Mouse (Mus musculus): ENCODE results near the gene Clrn2. TPM values are rescaled to one million over a fixed set of nuclear protein-coding genes. Genes with fewer than 3 reads are reported as not detected.

Clrn2 gene
- polyA plus RNA-seq, 1 experiment from 2014 or later: not detected

DNA sequence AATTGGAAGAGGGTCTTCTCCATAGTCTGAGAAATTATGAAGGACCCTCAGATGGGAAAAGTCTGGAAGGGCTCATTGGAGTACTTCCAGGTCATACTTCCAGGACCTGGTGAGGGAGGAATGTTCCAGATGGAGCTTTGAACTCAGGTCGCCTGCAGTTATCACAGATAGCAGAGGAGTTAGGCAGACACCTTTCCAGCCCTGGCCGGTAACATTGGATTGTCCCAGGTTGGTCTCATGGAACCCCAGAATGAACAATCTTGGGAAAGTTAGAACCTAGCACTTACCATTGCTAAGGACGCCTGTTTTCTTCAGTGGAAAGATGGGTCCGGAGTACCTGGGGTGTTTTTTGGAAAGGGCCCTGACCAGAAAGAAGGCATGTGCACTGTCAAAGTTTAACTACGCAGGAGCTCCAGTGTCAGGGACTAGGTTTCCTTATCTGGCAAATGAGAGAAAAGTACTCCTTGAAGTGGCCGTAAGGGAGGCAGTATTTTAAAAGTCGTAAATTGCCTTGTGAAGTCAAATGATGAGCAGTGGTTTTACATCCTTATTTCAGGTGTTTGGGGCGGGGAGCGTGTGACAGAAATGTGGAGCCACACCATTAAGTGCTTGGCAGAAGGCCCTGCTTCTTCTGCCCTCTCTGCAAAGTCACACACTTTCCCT is 40.7 kb downstream of the Clrn2 start:
- Histone ChIP-seq H3K9me3 (replicated peaks; ENCODE audit: control insufficient read depth, low read length) (no peaks in the 10 kb centered on the region), H3K36me3 (ENCODE audit: control insufficient read depth, insufficient read depth, low read length) (peaks cover 6% of the 10 kb centered on the region; the same call in 1 of the 2 replicates), H3K4me1 (ENCODE audit: control insufficient read depth, insufficient read depth, low read length) (peaks cover 2% of the 10 kb centered on the region; the same call in 1 of the 2 replicates), H3K27me3 (replicated peaks; ENCODE audit: control insufficient read depth, insufficient read depth, low read length) (no peaks in the 10 kb centered on the region), H3K4me2 (ENCODE audit: low read length) (peak overlapping the region; percentile 73), H3K27ac (ENCODE audit: low read depth, low read length) (no peak overlapping the region), H3K4me3 (ENCODE audit: low read depth, low read length) (peak overlapping the region; percentile 64), H3K9ac (ENCODE audit: low read length) (peak overlapping the region; percentile 74; the same call in 1 of the 2 replicates)
- 59% methylated on average over 9 of the region's 9 CpGs for WGBS
- DNase-seq (ENCODE audit: low spot score) (no peak), ATAC-seq (no peak)

DNA sequence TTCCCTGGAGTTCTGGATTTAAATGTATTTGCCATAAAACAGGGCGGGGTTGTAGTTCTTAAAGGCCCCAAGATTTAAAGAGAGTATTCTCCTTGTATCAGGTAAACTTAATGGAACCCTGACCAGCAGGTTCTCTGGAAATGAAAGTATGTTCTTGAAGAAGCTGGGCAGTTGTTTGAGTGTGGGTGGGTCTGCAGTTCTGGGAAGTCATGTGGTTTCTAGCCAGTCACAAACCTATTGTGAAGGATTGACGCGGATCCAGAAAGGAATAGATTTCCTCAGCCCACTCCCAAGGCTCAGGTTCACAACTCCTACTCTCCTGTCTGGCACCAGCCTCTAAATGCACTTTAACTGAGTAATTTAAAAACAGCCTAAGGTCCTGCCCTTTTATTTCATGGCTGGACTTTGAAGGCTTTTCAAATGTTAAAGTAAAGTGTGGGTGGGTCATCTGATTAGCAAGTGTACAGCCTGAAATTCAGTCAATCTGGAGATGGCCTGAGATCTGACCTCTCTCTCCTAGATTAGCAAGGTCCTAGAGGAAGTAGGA is 42.0 kb downstream of the Clrn2 start:
- H3K4me2 ChIP-seq (ENCODE audit: low read length): no peak overlapping the region
- DNase-seq (ENCODE audit: low spot score) (no peak), ATAC-seq (no peak)
- peaks cover 10% of the 10 kb centered on the region; the same call in 1 of the 2 replicates for H3K36me3 ChIP-seq (ENCODE audit: control insufficient read depth, insufficient read depth, low read length)
- H3K27me3 ChIP-seq (replicated peaks; ENCODE audit: control insufficient read depth, insufficient read depth, low read length): no peaks in the 10 kb centered on the region
- peaks cover 2% of the 10 kb centered on the region; the same call in 1 of the 2 replicates for H3K4me1 ChIP-seq (ENCODE audit: control insufficient read depth, insufficient read depth, low read length)
- H3K4me3 ChIP-seq (ENCODE audit: low read depth, low read length): no peak overlapping the region
- H3K9me3 ChIP-seq (replicated peaks; ENCODE audit: control insufficient read depth, low read length): no peaks in the 10 kb centered on the region
- no peak overlapping the region for H3K9ac ChIP-seq (ENCODE audit: low read length)
- WGBS: 82% methylated on average over 3 of the region's 3 CpGs
- no peak overlapping the region for H3K27ac ChIP-seq (ENCODE audit: low read depth, low read length)

DNA sequence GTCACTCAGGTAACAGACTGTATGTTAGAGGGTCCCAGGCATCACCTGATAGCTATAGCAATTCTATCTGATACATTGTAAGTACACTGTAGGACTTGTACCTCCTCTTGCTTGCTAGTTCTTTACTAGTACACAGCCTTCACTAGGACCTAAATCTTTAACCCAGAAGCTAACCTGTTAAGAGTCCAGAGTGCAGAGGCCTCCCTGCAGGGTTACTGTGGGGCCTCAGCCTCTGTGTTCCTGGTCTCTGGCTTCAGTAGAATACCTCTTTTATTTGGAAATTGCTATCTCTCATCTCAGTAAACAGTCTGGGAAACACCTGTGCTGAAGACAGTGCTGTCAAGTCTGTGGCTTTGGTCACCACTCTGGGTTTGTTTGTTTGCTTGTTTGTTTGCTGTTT is 42.5 kb downstream of the Clrn2 start:
- Histone ChIP-seq H3K36me3 (ENCODE audit: control insufficient read depth, insufficient read depth, low read length) (peaks cover 10% of the 10 kb centered on the region; the same call in 1 of the 2 replicates), H3K9me3 (replicated peaks; ENCODE audit: control insufficient read depth, low read length) (no peaks in the 10 kb centered on the region), H3K27me3 (replicated peaks; ENCODE audit: control insufficient read depth, insufficient read depth, low read length) (no peaks in the 10 kb centered on the region), H3K4me1 (ENCODE audit: control insufficient read depth, insufficient read depth, low read length) (peaks cover 2% of the 10 kb centered on the region; the same call in 1 of the 2 replicates), H3K4me2 (ENCODE audit: low read length) (no peak overlapping the region), H3K27ac (ENCODE audit: low read depth, low read length) (no peak overlapping the region), H3K9ac (ENCODE audit: low read length) (no peak overlapping the region), H3K4me3 (ENCODE audit: low read depth, low read length) (no peak overlapping the region)
- ATAC-seq (no peak), DNase-seq (ENCODE audit: low spot score) (no peak)

DNA sequence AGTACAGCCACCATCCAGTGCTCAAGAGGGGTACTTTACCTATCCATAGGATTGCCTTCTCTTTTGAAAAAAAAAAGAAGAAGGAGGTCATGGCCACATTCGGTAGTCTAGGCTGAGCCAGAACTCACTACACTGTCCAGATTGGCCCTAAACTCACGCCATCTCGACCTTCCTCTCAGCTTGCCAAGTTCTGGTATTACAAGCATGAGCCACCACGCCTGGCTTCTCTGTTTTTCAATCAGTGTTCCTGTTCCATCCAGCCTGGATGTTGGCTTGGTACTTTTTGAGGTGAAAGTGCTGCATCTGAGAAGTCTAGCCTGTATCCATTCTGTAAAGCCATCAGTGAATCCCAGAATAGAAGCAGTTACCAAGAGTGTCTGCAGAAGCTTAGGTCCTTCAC is 42.9 kb downstream of the Clrn2 start:
- H3K9me3 ChIP-seq (replicated peaks; ENCODE audit: control insufficient read depth, low read length): no peaks in the 10 kb centered on the region
- WGBS: 92% methylated on average over 4 of the region's 4 CpGs
- ATAC-seq: no peak
- H3K4me1 ChIP-seq (ENCODE audit: control insufficient read depth, insufficient read depth, low read length): peaks cover 2% of the 10 kb centered on the region; the same call in 1 of the 2 replicates
- no peak overlapping the region for H3K9ac ChIP-seq (ENCODE audit: low read length)
- no peak overlapping the region for H3K27ac ChIP-seq (ENCODE audit: low read depth, low read length)
- H3K4me2 ChIP-seq (ENCODE audit: low read length): no peak overlapping the region
- no peak overlapping the region for H3K4me3 ChIP-seq (ENCODE audit: low read depth, low read length)
- no peaks in the 10 kb centered on the region for H3K27me3 ChIP-seq (replicated peaks; ENCODE audit: control insufficient read depth, insufficient read depth, low read length)
- no peak for DNase-seq (ENCODE audit: low spot score)
- H3K36me3 ChIP-seq (ENCODE audit: control insufficient read depth, insufficient read depth, low read length): peaks cover 10% of the 10 kb centered on the region; the same call in 1 of the 2 replicates

DNA sequence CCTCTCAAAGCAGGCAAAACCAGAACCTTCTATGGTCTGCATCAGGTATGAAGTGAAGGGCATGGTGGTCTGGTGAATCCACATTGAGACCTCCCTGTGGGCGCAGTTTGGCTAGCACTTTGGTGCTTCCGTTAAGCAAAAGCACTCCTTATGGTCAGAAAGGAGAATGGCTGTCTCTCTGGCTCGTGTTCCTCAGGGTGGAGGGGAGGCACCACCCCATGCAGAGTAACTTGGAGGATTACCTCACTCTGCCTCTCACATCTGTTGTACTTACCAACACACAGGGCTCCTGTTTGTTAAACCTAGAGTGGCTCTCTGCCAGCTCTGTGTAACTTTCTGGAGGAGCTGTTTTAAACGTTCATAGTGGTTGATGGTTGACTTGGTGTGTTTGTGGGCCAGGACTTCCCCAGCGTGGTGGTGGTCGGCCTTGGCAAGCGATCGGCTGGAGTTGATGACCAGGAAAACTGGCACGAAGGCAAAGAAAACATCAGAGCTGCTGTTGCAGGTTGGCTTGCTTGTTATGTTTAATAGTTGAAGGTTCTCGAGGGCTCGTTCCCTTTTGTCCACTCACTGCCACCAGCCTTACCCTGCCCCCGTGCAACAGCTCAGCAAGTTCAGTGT is 43.5 kb downstream of the Clrn2 start:
- Histone ChIP-seq H3K27ac (ENCODE audit: low read depth, low read length) (no peak overlapping the region), H3K9ac (ENCODE audit: low read length) (no peak overlapping the region), H3K27me3 (replicated peaks; ENCODE audit: control insufficient read depth, insufficient read depth, low read length) (no peaks in the 10 kb centered on the region), H3K4me3 (ENCODE audit: low read depth, low read length) (no peak overlapping the region), H3K4me2 (ENCODE audit: low read length) (no peak overlapping the region), H3K36me3 (ENCODE audit: control insufficient read depth, insufficient read depth, low read length) (peaks cover 13% of the 10 kb centered on the region; the same call in 1 of the 2 replicates), H3K9me3 (replicated peaks; ENCODE audit: control insufficient read depth, low read length) (no peaks in the 10 kb centered on the region), H3K4me1 (ENCODE audit: control insufficient read depth, insufficient read depth, low read length) (peaks cover 2% of the 10 kb centered on the region; the same call in 1 of the 2 replicates)
- no peak for DNase-seq (ENCODE audit: low spot score)
- 82% methylated on average over 12 of the region's 12 CpGs for WGBS
- ATAC-seq: no peak

DNA sequence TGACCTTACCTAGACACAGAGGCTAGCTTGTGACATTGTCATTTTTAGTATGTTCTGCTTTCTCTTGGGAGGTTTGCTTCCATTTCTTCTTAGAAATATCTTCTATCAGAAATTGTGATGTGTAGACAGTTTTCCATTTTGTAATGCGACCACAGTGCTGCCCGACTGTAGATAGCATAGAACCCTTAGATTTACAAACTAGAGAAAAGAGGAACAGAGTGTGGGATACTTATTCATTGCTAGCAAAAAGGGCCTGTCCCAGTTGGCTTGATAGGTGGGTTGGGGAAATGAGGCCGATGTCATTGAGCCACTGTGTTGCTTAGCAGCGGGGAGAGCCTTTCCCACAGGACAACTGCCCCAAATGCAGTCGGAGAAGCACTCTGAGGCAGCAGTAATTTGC is 44.0 kb downstream of the Clrn2 start:
- Histone ChIP-seq H3K27me3 (replicated peaks; ENCODE audit: control insufficient read depth, insufficient read depth, low read length) (no peaks in the 10 kb centered on the region), H3K4me2 (ENCODE audit: low read length) (no peak overlapping the region), H3K4me1 (ENCODE audit: control insufficient read depth, insufficient read depth, low read length) (peaks cover 2% of the 10 kb centered on the region; the same call in 1 of the 2 replicates), H3K27ac (ENCODE audit: low read depth, low read length) (no peak overlapping the region), H3K9ac (ENCODE audit: low read length) (no peak overlapping the region), H3K9me3 (replicated peaks; ENCODE audit: control insufficient read depth, low read length) (no peaks in the 10 kb centered on the region), H3K4me3 (ENCODE audit: low read depth, low read length) (no peak overlapping the region), H3K36me3 (ENCODE audit: control insufficient read depth, insufficient read depth, low read length) (peaks cover 15% of the 10 kb centered on the region; the same call in 1 of the 2 replicates)
- 88% methylated on average over 5 of the region's 5 CpGs for WGBS
- no peak for DNase-seq (ENCODE audit: low spot score)
- ATAC-seq: no peak

DNA sequence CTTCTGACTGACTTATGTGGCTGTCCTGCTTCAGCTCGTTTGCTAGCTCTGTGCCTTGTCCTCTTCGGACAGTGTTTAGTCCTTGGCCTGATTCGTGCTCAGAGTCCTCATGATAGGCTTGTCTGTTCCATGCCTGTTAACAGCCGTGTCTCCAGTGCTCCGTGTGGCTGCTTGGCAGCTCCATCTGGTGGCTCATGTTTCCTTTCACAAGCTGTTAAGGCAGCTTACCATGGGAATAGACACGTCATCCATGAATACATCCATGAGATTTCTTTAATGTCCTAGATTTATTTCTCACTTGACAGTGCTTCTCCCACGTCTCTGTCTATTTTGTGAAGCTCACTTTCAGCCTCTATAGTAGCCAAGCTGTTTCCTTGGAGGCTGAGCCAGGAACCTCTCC is 56.5 kb downstream of the Clrn2 start:
- Histone ChIP-seq H3K9ac (ENCODE audit: low read length) (no peak overlapping the region), H3K4me1 (ENCODE audit: control insufficient read depth, insufficient read depth, low read length) (no peaks in the 10 kb centered on the region), H3K27me3 (replicated peaks; ENCODE audit: control insufficient read depth, insufficient read depth, low read length) (no peaks in the 10 kb centered on the region), H3K4me2 (ENCODE audit: low read length) (no peak overlapping the region), H3K4me3 (ENCODE audit: low read depth, low read length) (no peak overlapping the region), H3K27ac (ENCODE audit: low read depth, low read length) (no peak overlapping the region), H3K36me3 (ENCODE audit: control insufficient read depth, insufficient read depth, low read length) (peaks cover 62% of the 10 kb centered on the region), H3K9me3 (replicated peaks; ENCODE audit: control insufficient read depth, low read length) (no peaks in the 10 kb centered on the region)
- DNase-seq (ENCODE audit: low spot score) (no peak), ATAC-seq (no peak)
- WGBS: 89% methylated on average over 7 of the region's 7 CpGs

DNA sequence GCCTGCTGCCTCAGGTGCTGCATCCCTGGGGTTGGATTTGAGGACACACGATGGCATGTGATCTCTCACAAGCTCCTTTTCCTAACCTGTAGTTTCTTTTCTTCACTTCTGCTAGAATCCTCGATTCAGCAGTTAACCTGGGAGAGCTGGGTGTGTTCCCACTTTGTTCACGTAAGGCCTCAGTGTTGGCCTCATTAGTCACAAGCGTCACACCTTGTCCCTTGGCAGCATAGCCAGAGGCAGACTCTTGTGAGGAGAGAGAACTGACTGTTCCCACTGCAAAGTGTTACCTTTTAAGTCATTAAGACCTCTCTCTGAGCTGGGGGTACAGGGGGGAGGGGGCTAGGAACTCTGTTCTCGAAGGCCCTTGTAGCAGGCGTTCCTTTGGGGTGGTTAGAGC is 59.4 kb downstream of the Clrn2 start:
- Histone ChIP-seq H3K4me1 (ENCODE audit: control insufficient read depth, insufficient read depth, low read length) (no peaks in the 10 kb centered on the region), H3K9me3 (replicated peaks; ENCODE audit: control insufficient read depth, low read length) (no peaks in the 10 kb centered on the region), H3K9ac (ENCODE audit: low read length) (no peak overlapping the region), H3K36me3 (ENCODE audit: control insufficient read depth, insufficient read depth, low read length) (peaks cover 36% of the 10 kb centered on the region), H3K27me3 (replicated peaks; ENCODE audit: control insufficient read depth, insufficient read depth, low read length) (no peaks in the 10 kb centered on the region), H3K4me3 (ENCODE audit: low read depth, low read length) (no peak overlapping the region), H3K27ac (ENCODE audit: low read depth, low read length) (no peak overlapping the region), H3K4me2 (ENCODE audit: low read length) (no peak overlapping the region)
- 91% methylated on average over 6 of the region's 6 CpGs for WGBS
- DNase-seq (ENCODE audit: low spot score) (no peak), ATAC-seq (no peak)

DNA sequence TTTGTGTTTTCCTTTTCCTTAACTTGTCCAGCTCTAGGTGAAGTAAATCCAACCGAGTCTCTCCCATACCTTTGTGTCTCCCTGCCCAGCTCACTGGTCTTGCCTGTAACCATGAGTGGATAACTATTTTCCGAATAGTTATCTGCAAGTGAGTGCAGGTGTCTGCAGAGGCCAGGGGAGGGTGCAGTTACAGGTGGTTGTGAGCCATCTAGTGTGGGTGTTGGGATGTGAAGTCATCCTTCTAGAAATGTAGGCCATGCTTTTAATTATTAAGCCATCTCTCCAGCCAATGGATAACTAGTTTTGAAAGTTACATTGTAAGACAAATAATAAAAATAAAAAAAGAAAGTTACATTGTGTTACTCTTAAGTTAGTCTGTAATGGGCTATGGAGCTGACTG is 60.0 kb downstream of the Clrn2 start:
- Histone ChIP-seq H3K36me3 (ENCODE audit: control insufficient read depth, insufficient read depth, low read length) (peaks cover 31% of the 10 kb centered on the region), H3K27ac (ENCODE audit: low read depth, low read length) (no peak overlapping the region), H3K9me3 (replicated peaks; ENCODE audit: control insufficient read depth, low read length) (no peaks in the 10 kb centered on the region), H3K4me2 (ENCODE audit: low read length) (no peak overlapping the region), H3K27me3 (replicated peaks; ENCODE audit: control insufficient read depth, insufficient read depth, low read length) (no peaks in the 10 kb centered on the region), H3K4me1 (ENCODE audit: control insufficient read depth, insufficient read depth, low read length) (no peaks in the 10 kb centered on the region), H3K4me3 (ENCODE audit: low read depth, low read length) (no peak overlapping the region), H3K9ac (ENCODE audit: low read length) (no peak overlapping the region)
- 87% methylated on average over 2 of the region's 2 CpGs for WGBS
- no peak for ATAC-seq
- DNase-seq (ENCODE audit: low spot score): no peak
